Mouse (Mus musculus): Measurements from ENCODE around the gene Ano4. TPM values are rescaled to one million over a fixed set of nuclear protein-coding genes. Genes with fewer than 3 reads are reported as not detected.

Gene Ano4
- total RNA-seq, 2 experiments from 2014 or later: 1.1 to 1.5 TPM

GRCm38 (mm10) chr10:88949649-88950296, 394.8 kb downstream of the Ano4 start:
- DNase-seq: no peak

Other genes with a start within 250 kb of the Ano4 start
- 1 to 10 TPM; 1.6 to 3.5 TPM for gene Gas2l3, start 99.2 kb upstream of the Ano4 start, total RNA-seq (2021)
- gene Nr1h4, start 188.8 kb upstream of the Ano4 start, total RNA-seq (2021): not detected